Mouse (Mus musculus): Measurements from ENCODE around the gene Spata19.

Gene Spata19

DNA sequence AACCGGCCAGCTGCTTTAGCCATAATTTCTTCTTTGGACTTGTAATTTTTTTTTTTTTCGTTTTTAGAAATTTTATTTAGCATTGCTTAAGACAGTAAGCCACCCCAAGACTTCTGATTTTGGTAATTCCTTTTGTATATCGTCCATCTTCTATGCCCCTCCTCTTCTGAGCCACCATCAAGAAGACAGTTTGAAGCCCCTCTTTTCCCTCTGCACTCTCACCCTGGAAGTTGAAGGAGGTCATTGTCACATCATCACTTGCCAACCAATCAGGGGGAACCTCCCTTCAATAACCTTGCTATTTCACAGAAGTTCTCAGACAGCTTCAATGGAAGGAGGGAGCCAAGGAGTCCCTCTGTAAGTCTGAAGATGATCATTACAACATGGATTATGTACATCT is at the start of gene Spata19:
Spata19 (plus strand) TSS at position 301 of the 400 bp plus-strand sequence.
- no peak for DNase-seq (ENCODE audit: low read depth, low spot score)

DNA sequence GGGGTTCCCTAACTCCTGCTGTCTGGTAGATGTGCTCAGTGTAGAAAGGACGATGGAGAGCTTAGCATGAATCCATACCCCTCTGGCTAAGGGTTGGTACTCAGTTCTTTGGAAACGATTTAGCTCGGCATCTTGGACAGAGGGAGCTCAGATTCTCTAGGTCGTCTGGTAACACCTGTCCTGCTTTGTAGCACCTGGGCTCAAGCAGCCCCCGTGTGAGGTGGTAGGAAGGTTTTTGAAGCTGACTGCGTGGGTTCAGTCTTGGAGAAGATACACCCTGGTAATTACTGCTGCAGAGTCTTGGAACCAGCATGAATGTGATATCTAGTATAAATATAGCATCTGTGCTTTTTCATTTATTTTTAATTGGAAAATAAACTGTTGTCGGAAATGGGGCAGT is 43.5 kb upstream of the Spata19 start:
- DNase-seq (ENCODE audit: low read depth, low spot score), result no peak

DNA sequence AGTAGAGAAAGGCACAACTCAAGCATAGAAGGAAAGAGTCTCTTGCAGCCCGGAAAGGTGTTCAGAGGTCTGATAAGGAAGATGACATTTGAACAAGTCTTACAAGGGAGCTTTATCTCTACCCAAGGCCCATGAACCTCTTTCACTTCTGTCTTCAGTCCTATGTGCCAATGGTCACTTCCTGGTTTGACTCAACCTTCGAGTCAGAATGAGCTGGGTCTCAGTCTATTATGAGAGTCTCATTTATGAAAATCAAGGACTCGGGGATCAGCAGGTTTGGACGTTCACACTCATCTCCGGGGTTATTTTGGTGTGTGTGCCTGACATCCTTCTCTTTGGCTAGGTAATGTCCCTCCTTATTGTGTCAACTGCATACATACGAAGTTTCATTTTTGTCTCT is 38.7 kb upstream of the Spata19 start:
- no peak for DNase-seq (ENCODE audit: low read depth, low spot score)

DNA sequence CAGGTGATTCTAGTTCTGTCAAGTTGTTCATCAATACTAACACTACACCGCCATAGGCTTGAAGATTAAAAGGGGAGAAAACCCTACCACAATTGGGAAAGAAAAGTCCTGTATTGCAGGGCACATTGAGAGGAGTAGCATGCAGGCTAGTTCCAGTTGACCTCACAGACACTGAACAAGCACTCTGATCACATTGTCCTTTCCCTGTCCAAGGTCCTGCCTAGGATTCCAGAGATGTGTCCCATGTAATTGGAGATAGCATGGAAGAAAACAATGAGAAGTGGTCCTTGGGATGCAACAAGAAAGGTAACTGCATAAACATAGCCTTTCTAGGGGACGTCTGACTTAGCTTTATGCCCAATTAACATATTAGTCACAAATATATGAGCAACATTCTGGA is 29.4 kb upstream of the Spata19 start:
- no peak for DNase-seq (ENCODE audit: low read depth, low spot score)

DNA sequence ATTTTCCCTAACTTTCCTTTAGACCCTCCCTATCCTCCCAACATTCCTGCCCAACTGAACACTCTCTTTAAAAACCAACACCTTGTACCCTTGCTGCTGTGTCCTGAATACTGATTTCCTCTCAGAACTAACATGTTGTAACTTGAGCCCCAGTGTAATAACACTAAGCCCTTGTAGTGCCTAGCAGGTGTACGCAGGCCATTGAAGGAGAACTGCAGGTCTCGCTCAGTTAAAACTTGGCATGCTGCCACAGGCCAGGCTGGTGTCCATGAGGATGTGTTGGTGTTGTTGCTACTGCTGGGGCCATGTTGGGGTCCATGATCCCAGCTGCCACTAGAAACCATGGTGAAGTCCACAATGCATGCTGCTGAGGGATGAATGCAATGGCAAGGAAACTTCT is 27.5 kb upstream of the Spata19 start:
- DNase-seq (ENCODE audit: low read depth, low spot score), result no peak

GRCm38 (mm10) chr9:27375746-27376145 is 20.9 kb upstream of the Spata19 start:
- no peak for DNase-seq (ENCODE audit: low read depth, low spot score)

DNA sequence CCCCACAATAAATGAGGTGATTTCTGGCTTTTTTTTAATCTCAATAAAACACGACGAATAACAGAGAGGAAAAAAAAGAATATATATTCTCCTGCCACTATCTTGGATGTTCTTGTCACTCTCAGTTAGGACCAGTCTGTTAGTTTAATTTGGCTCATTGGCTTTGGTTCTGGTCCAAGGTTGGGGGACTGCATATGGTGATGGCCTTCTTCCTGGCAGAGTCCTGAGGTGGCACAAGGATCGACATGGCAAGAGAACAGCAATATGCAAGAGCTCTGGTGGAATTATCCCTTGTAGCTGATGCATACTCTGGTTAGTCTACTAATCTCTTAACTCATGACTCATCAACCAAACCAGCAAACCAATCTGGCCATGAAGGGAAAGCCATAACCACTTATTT is 9.6 kb upstream of the Spata19 start:
- DNase-seq (ENCODE audit: low read depth, low spot score), result no peak

DNA sequence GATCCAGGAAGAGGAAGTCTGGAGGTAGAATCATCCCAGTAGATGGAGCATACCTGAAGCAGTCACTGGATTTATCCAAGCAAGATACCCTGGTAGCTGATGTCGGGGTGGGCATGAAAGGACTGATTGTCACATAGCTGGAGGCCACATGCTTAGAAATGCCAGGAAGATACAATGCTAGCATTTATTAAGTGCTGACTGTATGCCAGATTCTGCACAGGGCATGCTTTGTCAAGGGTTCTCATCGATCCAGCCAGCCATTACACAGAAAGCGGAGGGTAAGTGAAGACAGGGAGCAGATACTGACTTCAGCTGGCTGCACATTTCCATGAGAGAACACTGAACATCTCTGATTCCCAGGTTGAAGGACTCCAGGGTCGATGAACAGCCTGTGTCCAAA is 4.6 kb downstream of the Spata19 start:
- no peak for DNase-seq (ENCODE audit: low read depth, low spot score)

- peak; percentile 14 for DNase-seq (ENCODE audit: low read depth, low spot score)
Observed at GRCm38 (mm10) chr9:27409733-27410132, 13.1 kb downstream of the Spata19 start.

GRCm38 (mm10) chr9:27414058-27414460 is 17.5 kb downstream of the Spata19 start:
- DNase-seq (ENCODE audit: low read depth, low spot score), result peak; percentile 42

- no peak for DNase-seq (ENCODE audit: low read depth, low spot score)
Observed at GRCm38 (mm10) chr9:27424511-27424910, 27.9 kb downstream of the Spata19 start.

DNA sequence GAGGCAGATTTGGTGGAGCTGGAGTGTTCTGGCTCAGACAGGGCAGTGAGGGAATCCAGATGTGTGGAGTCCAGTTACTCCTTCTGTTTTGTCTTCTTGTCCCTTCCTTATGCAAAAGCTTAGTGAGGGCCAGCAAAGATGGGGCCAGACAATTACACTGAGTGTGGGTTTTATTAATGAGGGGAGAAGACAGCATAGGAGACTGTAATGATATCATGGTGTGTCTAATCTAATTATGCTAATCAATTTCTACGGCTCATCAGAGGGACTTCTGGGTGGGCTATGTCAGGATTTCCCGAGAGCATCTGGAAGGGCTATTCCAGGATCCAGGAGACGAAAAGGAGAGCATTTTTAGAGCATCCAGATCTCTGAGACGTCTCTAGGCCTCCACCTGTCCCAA is 32.0 kb downstream of the Spata19 start:
- DNase-seq (ENCODE audit: low read depth, low spot score), result no peak

DNA sequence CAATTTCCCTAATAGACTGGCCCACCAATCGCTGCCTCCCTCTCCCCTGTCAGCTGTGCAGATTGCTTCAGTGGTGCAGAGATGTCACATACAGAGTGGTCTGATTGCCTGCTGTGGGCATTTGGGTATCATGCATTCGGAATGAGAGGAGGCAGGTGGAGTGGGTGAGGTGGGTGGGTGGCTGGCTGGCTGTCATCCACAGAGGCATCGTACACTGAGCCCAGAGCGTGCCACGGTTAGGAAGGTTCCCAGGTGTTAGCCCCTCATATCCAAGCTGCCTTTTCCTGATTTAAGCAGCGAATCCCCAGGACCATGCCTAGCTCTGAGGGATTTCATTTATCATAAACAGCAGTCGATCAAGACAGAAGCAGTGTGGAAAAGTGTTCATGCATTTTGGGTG is 36.7 kb downstream of the Spata19 start:
- DNase-seq (ENCODE audit: low read depth, low spot score), result no peak

GRCm38 (mm10) chr9:27435936-27436335 is 39.3 kb downstream of the Spata19 start:
- DNase-seq (ENCODE audit: low read depth, low spot score), result no peak

DNA sequence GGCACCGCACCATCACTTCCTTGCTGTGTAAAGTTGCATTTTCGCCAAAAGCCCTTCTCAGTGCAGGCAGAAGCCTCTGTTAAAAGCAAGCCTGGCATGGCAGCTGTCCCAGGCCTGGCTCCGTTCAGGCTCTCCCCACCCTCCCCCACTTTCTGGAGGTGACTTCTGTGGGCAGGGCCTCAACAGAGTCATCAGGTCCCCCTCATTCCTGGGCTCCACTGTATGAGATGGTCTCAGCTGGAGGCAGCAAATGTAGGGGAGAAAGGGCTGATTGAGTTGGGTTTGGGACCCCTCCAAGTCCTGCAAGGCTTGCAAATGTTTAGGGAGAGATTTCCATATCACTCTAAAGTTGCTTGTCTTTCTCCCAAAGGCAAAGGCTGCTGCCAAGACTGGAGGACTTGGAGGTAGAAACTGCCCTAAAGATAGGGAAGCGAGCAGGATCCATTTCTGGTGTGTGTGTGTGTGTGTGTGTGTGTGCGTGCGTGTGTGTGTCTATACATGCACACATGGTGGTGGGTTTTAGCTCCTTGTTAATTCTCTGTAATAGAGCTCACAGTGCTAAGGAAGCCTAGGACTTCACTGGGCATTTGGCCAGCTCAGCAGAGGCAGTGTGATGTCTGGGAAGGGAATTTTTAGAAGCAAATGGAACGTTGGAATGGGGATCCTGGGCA is 40.9 kb downstream of the Spata19 start:
- DNase-seq (ENCODE audit: low read depth, low spot score), result no peak

- DNase-seq (ENCODE audit: low read depth, low spot score), result no peak
Observed at GRCm38 (mm10) chr9:27449780-27450422, 53.3 kb downstream of the Spata19 start.
